Mouse (Mus musculus) layer of hippocampus, adult 8-10 months (tissue): ENCODE data around the gene Cntfr. TPM values are rescaled to one million over a fixed set of nuclear protein-coding genes. Genes with fewer than 3 reads are reported as not detected.

Source experiments
- DNase-seq, 2 experiments: peaks; one replicate each; pipeline ENCODE4 v3.0.0; 2022; ENCODE audit warnings: low spot score in 2 of 2
- total RNA-seq, 4 experiments: library from RNA; stranded (reverse); gene quantifications; 2 replicates each; pipeline ENCODE4 v1.2.4; 2022

Cntfr gene
- total RNA-seq, 4 experiments from 2014 or later = 84.3 to 93.9 (median 90.2) TPM

GRCm38 (mm10) chr4:41615661-41616599 is 81.0 kb downstream of the Cntfr start:
- DNase-seq = peak; percentile 87 to 92

DNA sequence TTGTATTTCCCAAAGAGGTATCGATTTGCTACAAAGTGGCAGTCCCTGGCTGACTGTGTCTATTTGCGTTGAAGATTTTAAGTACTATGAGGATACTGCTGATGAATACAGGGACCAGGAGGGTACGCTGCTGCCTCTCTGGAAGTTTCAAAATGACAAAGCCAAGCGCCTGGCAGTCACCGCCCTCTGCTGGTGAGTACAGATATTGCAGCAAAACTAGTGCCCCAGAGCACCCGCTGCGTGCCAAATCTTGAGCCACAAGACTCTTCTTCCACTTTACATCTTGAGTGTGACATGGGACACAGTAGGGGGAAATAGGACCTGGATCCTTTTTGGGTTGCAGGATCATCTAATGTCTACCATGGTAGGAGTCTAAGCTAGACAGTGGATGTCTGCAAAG is 82.7 kb downstream of the Cntfr start:
- peak; percentile 75 to 91 for DNase-seq

- no peak for DNase-seq
Observed at GRCm38 (mm10) chr4:41612166-41612565, 84.7 kb downstream of the Cntfr start.

GRCm38 (mm10) chr4:41610594-41610980 is 86.3 kb downstream of the Cntfr start:
- no peak for DNase-seq

GRCm38 (mm10) chr4:41609681-41610593 is 87.0 kb downstream of the Cntfr start:
- DNase-seq = peak in 1 of 2 experiments; percentile 32

Other genes starting within 250 kb of the Cntfr start
- gene Kif24, start 232.2 kb downstream of the Cntfr start, total RNA-seq = 1 to 10 TPM in 3 of 4 experiments, under 1 TPM in 1; 0.97 to 1.9 (median 1.7) TPM
- 10 to 100 TPM; 26.1 to 31.0 (median 29.8) TPM for gene Nudt2, start 231.9 kb downstream of the Cntfr start, total RNA-seq
- 10 to 100 TPM; 19.3 to 32.8 (median 26.6) TPM for gene AI464131, start 194.0 kb downstream of the Cntfr start, total RNA-seq
- gene 1110017D15Rik, start 179.8 kb downstream of the Cntfr start, total RNA-seq = 1 to 10 TPM; 3.2 to 5.0 (median 4.6) TPM
- gene Fam219a, start 127.6 kb downstream of the Cntfr start, total RNA-seq = 100 to 1,000 TPM; 152 to 178 (median 165) TPM
- 1 to 10 TPM; 3.6 to 8.4 (median 5.9) TPM for gene Dnaic1, start 127.3 kb downstream of the Cntfr start, total RNA-seq
- gene Enho, start 56.8 kb downstream of the Cntfr start, total RNA-seq = 10 to 100 TPM; 51.7 to 56.4 (median 54.1) TPM
- 10 to 100 TPM; 39.9 to 44.4 (median 41.6) TPM for gene Il11ra1, start 2.9 kb upstream of the Cntfr start, total RNA-seq
- 10 to 100 TPM; 25.7 to 31.7 (median 30.2) TPM for gene Rpp25l, start 16.4 kb upstream of the Cntfr start, total RNA-seq
- 100 to 1,000 TPM; 141 to 156 (median 152) TPM for gene Dctn3, start 26.1 kb upstream of the Cntfr start, total RNA-seq
- gene Arid3c, start 34.1 kb upstream of the Cntfr start, total RNA-seq = not detected
- 10 to 100 TPM; 52.0 to 67.1 (median 53.6) TPM for gene Galt, start 58.1 kb upstream of the Cntfr start, total RNA-seq
- gene Sigmar1, start 59.1 kb upstream of the Cntfr start, total RNA-seq = 10 to 100 TPM; 37.7 to 46.8 (median 40.6) TPM
- gene Ccl27a, start 77.2 kb upstream of the Cntfr start, total RNA-seq = 100 to 1,000 TPM; 121 to 139 (median 130) TPM
- not detected for gene Gm21541, start 206.5 kb upstream of the Cntfr start, total RNA-seq
- gene Gm20878, start 244.5 kb upstream of the Cntfr start, total RNA-seq = 10 to 100 TPM; 17.6 to 29.5 (median 18.1) TPM